Mouse (Mus musculus) stomach, embryonic 16.5 days (tissue): Measurements from ENCODE around the gene Slc28a1. TPM values are rescaled to one million over a fixed set of nuclear protein-coding genes. Genes with fewer than 3 reads are reported as not detected.
"Not testable (repeated sequence)": the region's sequence is repeated elsewhere in the genome, so short reads cannot be mapped to it uniquely, and the experiment has no call there.

Experiments used
- ATAC-seq: fragments of 200-750 bp; cut with Nextera tagmentation; 2 replicates; pipeline ENCODE4 v1.8.0; 2017; ENCODE audit warnings: moderate number of reproducible peaks, moderate TSS enrichment; ENCODE audit not compliant: insufficient read depth, low FRiP score
- H3K27ac ChIP-seq: fragments of 300-500 bp; sonication (generic); 2 replicates; pipeline ENCODE4 v1.5.1; 2014; ENCODE audit warnings: low read length
- H3K27me3 ChIP-seq: fragments of 300-500 bp; sonication (generic); 2 replicates; pipeline ENCODE4 v1.6.1; 2014; ENCODE audit warnings: low read length, control low read depth, mixed read lengths; ENCODE audit not compliant: control insufficient read depth, insufficient read depth
- H3K36me3 ChIP-seq: fragments of 300-500 bp; sonication (generic); 2 replicates; pipeline ENCODE4 v1.6.1; 2014; ENCODE audit warnings: low read length; ENCODE audit not compliant: control insufficient read depth, insufficient read depth
- H3K4me1 ChIP-seq: fragments of 300-500 bp; sonication (generic); 2 replicates; pipeline ENCODE4 v1.6.1; 2014; ENCODE audit warnings: low read length, control low read depth, mixed read lengths; ENCODE audit not compliant: control insufficient read depth, insufficient read depth
- H3K4me2 ChIP-seq: fragments of 300-500 bp; sonication (generic); 2 replicates; pipeline ENCODE4 v1.6.1; 2014; ENCODE audit warnings: low read depth, low read length, mixed read lengths
- H3K4me3 ChIP-seq: fragments of 300-500 bp; sonication (generic); replicated peaks from 2 replicates; pipeline ENCODE4 v1.5.1; 2014; ENCODE audit warnings: mild to moderate bottlenecking, low read length
- H3K9ac ChIP-seq: fragments of 300-500 bp; sonication (generic); 2 replicates; pipeline ENCODE4 v1.6.1; 2014; ENCODE audit warnings: low read length
- H3K9me3 ChIP-seq: fragments of 300-500 bp; sonication (generic); replicated peaks from 2 replicates; pipeline ENCODE4 v1.6.1; 2016; ENCODE audit warnings: low read length, control low read depth; ENCODE audit not compliant: control insufficient read depth
- WGBS: fragments of 180-500 bp; shearing (Covaris S2); extraction: QIAGEN DNeasy Blood & Tissue Kit; methylation state at CpG from one replicate; pipeline ENCODE4 v1.1.7; 2014; 5-methylcytosine and 5-hydroxymethylcytosine counted together
- polyA plus RNA-seq: library from polyadenylated mRNA; unstranded; fragments of >200 nt; fragmentation: Nextera tagmentation; extraction: Ambion mirVana; gene quantifications from 2 replicates; pipeline ENCODE4 v1.2.1, GENCODE M21; 2015

Gene Slc28a1
- polyA plus RNA-seq, 1 experiment from 2014 or later, result 0.77 TPM

- no peaks in the 10 kb centered on the region for H3K27me3 ChIP-seq
- H3K9ac ChIP-seq, result no peak overlapping the region
- 66% methylated on average over 6 of the region's 6 CpGs for WGBS
- no peak overlapping the region for H3K4me3 ChIP-seq
- peaks cover 18% of the 10 kb centered on the region for H3K4me1 ChIP-seq
- H3K27ac ChIP-seq, result peak overlapping the region; percentile 22; the same call in 1 of the 2 replicates
- no peak overlapping the region for H3K4me2 ChIP-seq
- no peaks in the 10 kb centered on the region for H3K36me3 ChIP-seq
- ATAC-seq, result no peak
- H3K9me3 ChIP-seq, result no peaks in the 10 kb centered on the region
Measured at GRCm38 (mm10) chr7:81133416-81133815, 18.8 kb downstream of the Slc28a1 start.

DNA sequence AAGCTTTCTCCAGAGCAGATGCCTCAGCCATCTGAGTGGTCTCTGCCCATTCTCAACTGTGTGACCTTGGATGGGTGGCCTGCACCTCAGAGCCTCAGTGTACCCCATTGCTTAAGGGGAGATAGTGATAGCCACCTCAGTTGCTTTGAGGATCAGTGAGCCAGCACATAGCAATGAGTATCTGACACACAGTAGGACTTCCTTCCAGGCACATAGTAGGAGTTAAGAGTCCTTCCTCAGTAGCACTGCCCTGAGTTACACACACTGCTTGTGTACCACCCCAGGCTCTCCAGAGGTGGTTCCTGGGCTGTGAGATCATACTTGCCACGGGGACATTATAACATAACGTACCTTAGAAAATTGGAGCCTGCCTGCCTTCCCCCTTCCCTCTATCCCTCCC, 19.3 kb downstream of the Slc28a1 start:
- H3K9me3 ChIP-seq, result no peaks in the 10 kb centered on the region
- H3K4me2 ChIP-seq, result no peak overlapping the region
- no peak for ATAC-seq
- no peaks in the 10 kb centered on the region for H3K36me3 ChIP-seq
- no peak overlapping the region for H3K9ac ChIP-seq
- H3K27me3 ChIP-seq, result no peaks in the 10 kb centered on the region
- H3K4me3 ChIP-seq, result no peak overlapping the region
- 70% methylated on average over 2 of the region's 2 CpGs for WGBS
- 0 out of 2 replicates have a peak overlapping the region, but pooled peaks have one; percentile 37 for H3K27ac ChIP-seq
- H3K4me1 ChIP-seq, result peaks cover 18% of the 10 kb centered on the region

DNA sequence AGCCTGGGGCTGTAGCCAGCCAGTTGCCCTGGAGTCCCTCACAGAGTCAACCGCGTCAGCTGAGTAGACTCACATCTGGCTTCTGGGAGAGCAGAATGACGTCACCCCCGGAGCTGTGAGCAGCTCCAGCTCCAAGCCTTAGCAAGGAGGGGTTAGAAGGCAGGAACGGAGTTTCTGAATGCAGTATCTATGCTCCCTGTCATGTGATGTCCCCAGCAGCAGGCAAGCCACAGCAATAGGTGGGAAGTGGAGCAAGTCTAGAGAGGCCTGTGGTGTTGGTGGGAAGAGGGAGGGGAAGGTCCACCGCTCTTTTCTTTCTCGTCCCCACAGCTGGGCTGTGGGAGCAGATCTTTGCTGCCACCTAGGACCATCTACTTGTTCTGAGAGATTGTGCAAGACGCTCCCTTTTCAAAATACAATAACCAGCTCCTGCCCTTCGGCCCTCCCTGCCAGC, 20.0 kb downstream of the Slc28a1 start:
- Histone ChIP-seq H3K36me3 (no peaks in the 10 kb centered on the region), H3K4me2 (peak overlapping the region; percentile 55), H3K27me3 (no peaks in the 10 kb centered on the region), H3K27ac (peak overlapping the region; percentile 47), H3K9ac (peak overlapping the region; percentile 43), H3K4me3 (peak overlapping the region; percentile 23; the same call in 1 of the 2 replicates), H3K9me3 (no peaks in the 10 kb centered on the region), H3K4me1 (peaks cover 18% of the 10 kb centered on the region)
- 4% methylated on average over 9 of the region's 9 CpGs for WGBS
- peak; percentile 83 for ATAC-seq

DNA sequence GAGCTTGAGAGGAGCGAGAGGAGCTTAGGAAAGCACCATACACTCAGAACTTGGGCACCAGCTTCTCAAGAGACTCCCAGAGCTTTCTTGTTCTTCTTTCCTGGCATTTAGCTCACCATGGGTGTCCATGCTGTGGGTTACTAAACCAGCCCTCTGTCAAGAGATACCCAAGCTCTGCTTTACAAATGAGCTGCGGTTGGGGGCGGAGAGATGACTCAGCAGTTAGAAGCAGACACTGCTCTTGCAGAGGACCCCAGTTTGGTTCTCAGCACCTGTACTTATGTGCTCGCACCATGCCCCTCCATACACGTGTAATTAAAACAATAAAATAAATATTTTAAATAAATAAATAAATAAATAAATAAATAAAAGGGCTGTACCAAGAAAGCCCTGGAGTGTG, 22.7 kb downstream of the Slc28a1 start:
- Histone ChIP-seq H3K9ac (no peak overlapping the region), H3K27me3 (no peaks in the 10 kb centered on the region), H3K4me1 (peaks cover 18% of the 10 kb centered on the region), H3K4me2 (no peak overlapping the region), H3K27ac (no peak overlapping the region), H3K9me3 (no peaks in the 10 kb centered on the region), H3K36me3 (no peaks in the 10 kb centered on the region), H3K4me3 (no peak overlapping the region)
- 83% methylated on average over 5 of the region's 5 CpGs for WGBS
- ATAC-seq, result no peak

DNA sequence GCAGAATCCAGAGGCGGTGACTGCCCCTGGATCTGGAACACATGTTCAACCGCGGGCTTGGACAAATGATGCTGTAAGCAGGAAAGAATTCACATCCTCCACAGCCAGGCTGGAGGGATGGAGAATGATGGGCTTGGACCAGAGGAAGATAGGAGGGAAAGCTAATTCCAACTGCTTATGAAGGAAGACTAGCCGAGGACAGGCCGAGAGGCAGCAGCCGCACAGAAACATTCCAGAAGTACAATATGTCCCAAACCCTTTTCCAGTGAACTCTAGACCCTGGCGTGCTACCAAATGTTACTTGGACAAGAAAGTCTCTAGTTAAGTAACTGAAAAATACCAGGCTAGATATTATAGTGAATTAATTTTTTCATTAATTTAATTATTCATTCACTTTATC, 24.5 kb downstream of the Slc28a1 start:
- H3K4me1 ChIP-seq, result peaks cover 4% of the 10 kb centered on the region; the same call in 1 of the 2 replicates
- H3K27me3 ChIP-seq, result no peaks in the 10 kb centered on the region
- 66% methylated on average over 7 of the region's 7 CpGs for WGBS
- H3K9ac ChIP-seq, result no peak overlapping the region
- ATAC-seq, result peak; percentile 37; the same call in 1 of the 2 replicates
- H3K27ac ChIP-seq, result peak overlapping the region; percentile 4; the same call in 1 of the 2 replicates
- no peaks in the 10 kb centered on the region for H3K9me3 ChIP-seq
- no peak overlapping the region for H3K4me2 ChIP-seq
- no peak overlapping the region for H3K4me3 ChIP-seq
- H3K36me3 ChIP-seq, result no peaks in the 10 kb centered on the region

- Histone ChIP-seq H3K4me1 (no peaks in the 10 kb centered on the region), H3K36me3 (no peaks in the 10 kb centered on the region), H3K27ac (peak overlapping the region; percentile 29; the same call in 1 of the 2 replicates), H3K27me3 (no peaks in the 10 kb centered on the region), H3K9me3 (no peaks in the 10 kb centered on the region), H3K4me3 (no peak overlapping the region), H3K4me2 (no peak overlapping the region), H3K9ac (no peak overlapping the region)
- 90% methylated on average over 5 of the region's 5 CpGs for WGBS
- ATAC-seq, result no peak
Measured at GRCm38 (mm10) chr7:81139671-81140404, 25.2 kb downstream of the Slc28a1 start.

GRCm38 (mm10) chr7:81141541-81141940, 26.9 kb downstream of the Slc28a1 start:
- Histone ChIP-seq H3K4me2 (no peak overlapping the region), H3K9ac (no peak overlapping the region), H3K36me3 (no peaks in the 10 kb centered on the region), H3K4me1 (no peaks in the 10 kb centered on the region), H3K9me3 (no peaks in the 10 kb centered on the region), H3K27ac (no peak overlapping the region), H3K4me3 (no peak overlapping the region), H3K27me3 (no peaks in the 10 kb centered on the region)
- 80% methylated on average over 1 of the region's 1 CpGs for WGBS
- no peak for ATAC-seq

GRCm38 (mm10) chr7:81143056-81143455, 28.5 kb downstream of the Slc28a1 start:
- not testable (repeated sequence) for H3K9me3 ChIP-seq, ATAC-seq, H3K9ac ChIP-seq, H3K36me3 ChIP-seq, H3K4me1 ChIP-seq, H3K27ac ChIP-seq, H3K4me2 ChIP-seq, H3K27me3 ChIP-seq, H3K4me3 ChIP-seq
- WGBS, result 71% methylated on average over 4 of the region's 4 CpGs

GRCm38 (mm10) chr7:81149759-81150158, 35.2 kb downstream of the Slc28a1 start:
- Histone ChIP-seq H3K27ac (no peak overlapping the region), H3K9me3 (peaks cover 4% of the 10 kb centered on the region; the same call in 1 of the 2 replicates), H3K4me1 (no peaks in the 10 kb centered on the region), H3K36me3 (no peaks in the 10 kb centered on the region), H3K4me2 (no peak overlapping the region), H3K9ac (no peak overlapping the region), H3K27me3 (no peaks in the 10 kb centered on the region), H3K4me3 (no peak overlapping the region)
- no peak for ATAC-seq
- WGBS, result 79% methylated on average over 11 of the region's 11 CpGs
